Mouse (Mus musculus): ENCODE measurements at regions not wholly inside any gene's neighbourhood (a gene's known extent, or its start where the extent isn't known, plus 50 kb on each side); places are given as distances from the start of the nearest gene placed in this dataset.

DNA sequence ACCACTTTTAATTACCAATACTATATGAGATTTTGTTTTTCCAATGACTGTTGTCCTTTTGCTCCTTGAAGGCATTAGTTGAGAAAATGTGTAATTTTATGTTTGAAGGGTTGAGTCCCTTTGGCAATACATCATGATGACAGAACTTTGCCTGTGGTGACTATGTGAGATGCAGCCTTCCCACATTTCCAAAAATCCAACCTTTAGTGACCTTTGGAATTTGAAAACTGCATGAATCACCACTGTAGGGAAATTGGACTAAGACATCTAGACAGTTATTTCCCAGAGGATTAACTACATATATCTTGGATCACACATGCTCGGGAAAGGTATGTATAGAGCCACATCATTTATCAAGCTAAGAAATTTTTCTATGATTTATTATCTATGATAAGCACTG, 57.7 kb downstream of the Fbxo5 start:
- no peak for DNase-seq

DNA sequence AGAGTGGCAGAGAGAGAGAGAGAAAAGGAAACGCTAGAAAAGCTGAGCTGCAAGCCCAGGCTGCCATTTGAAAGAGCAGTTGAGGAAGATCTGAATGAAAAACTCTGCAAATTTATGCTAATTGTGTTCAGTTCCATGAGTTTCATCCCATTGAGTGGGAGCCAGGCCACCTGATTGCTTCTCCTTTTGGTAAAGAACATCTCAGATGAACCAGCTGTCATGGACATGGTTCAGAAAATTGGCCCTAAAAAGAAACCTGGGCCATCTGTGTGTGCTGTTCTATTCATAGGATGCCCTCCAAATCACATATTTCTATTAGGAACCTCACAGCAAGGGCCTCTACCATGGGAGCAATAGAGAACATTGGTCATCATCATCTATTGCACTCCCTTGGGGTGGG, 70.3 kb downstream of the Fbxo5 start:
- peak; percentile 7 for DNase-seq

DNA sequence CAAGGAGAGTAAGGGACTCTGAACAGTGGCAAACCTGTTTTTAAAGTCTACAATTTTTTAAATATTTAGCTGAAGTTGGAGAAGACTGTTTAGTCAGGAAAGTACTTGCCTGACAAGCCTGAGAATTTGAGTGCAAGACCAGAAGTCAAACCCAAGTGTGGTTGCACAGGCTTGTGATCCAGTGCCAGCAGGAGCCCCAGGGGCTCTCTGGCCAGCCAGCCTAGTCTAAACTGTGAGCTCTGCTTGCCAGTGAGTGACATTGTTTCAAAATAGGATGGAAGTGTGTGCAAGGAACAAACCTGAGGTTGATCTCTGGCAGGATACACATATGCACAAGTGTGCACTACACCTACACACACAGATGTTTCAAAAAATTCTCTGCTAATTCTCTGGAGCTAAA, 60.8 kb downstream of the Vip start:
- no peak for DNase-seq

DNA sequence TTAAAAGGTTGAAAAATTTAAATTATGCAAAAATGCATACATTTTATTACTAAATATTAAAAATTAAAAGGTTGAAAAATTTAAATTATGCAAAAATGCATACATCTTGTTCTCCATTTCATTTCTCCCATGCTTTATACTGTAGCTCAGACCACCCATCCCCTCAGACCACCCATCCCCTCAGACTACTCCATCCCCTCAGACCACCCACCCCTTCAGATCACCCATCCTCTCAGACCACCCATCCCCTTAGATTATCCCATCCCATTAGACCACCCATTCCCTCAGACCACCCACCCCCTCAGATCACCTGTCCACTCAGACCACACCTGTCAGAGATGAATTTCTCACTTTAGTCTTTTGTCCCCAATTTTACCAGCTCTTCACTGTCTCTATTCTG, 58.4 kb downstream of the Vip start:
- DNase-seq, result no peak
